Mouse (Mus musculus): ENCODE results near the gene Acot3.
A peak's percentile ranks its signal among the peaks of the same experiment; 100 is the strongest.

Gene Acot3

GRCm38 (mm10) chr12:84053679-84054391 is 1.9 kb downstream of the Acot3 start:
- H3K4me1 ChIP-seq (replicated peaks; ENCODE audit: low read depth, low read length): peaks cover 45% of the 10 kb centered on the region
- H3K27me3 ChIP-seq (ENCODE audit: insufficient read depth, low read length): peaks cover 42% of the 10 kb centered on the region
- no peaks in the 10 kb centered on the region for H3K36me3 ChIP-seq (ENCODE audit: insufficient read depth, low read length)
- peaks cover 4% of the 10 kb centered on the region for H3K9me3 ChIP-seq (ENCODE audit: low read length)
- peak overlapping the region; percentile 76 for H3K4me3 ChIP-seq (replicated peaks; ENCODE audit: low read length)
- TF ChIP-seq POU5F1 (IDR thresholded peaks at IDR 0.05; ENCODE audit: borderline replicate concordance, low read length) (no peak), CTCF (conservative IDR thresholded peaks at IDR 0.05; ENCODE audit: low read length) (no peak), NANOG (IDR thresholded peaks at IDR 0.05; ENCODE audit: borderline replicate concordance, low read length) (no peak)

- Histone ChIP-seq H3K4me3 (replicated peaks; ENCODE audit: low read length) (no peak overlapping the region), H3K4me1 (replicated peaks; ENCODE audit: low read depth, low read length) (peaks cover 13% of the 10 kb centered on the region)
- TF ChIP-seq NANOG (IDR thresholded peaks at IDR 0.05; ENCODE audit: borderline replicate concordance, low read length) (no peak), CTCF (conservative IDR thresholded peaks at IDR 0.05; ENCODE audit: low read length) (peak; percentile 67)
These were observed 9.0 kb downstream of the Acot3 start for GRCm38 (mm10) chr12:84060946-84061345.

DNA sequence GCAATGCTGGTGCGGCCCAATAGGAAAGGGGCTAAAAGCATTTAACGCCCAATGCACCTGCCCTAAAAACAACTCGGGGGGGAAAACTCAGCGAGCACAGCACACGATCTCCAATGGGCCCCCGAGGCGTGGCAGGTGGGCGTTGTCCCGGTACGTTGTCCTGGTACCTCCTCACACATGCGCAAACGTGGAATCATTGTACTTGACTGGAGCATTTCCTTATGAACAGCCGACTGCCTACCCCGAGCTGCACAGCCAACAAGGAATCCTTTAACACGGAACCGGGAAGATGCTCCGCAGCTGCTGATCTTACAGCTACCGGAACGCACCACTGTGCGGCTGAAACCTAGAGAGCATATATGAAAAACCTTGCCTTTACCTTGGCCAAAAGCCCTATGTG is 10.4 kb downstream of the Acot3 start:
- no peak for TF ChIP-seq POU5F1 (IDR thresholded peaks at IDR 0.05; ENCODE audit: borderline replicate concordance, low read length)
- no peak for TF ChIP-seq NANOG (IDR thresholded peaks at IDR 0.05; ENCODE audit: borderline replicate concordance, low read length)
- TF ChIP-seq CTCF (conservative IDR thresholded peaks at IDR 0.05; ENCODE audit: low read length): no peak
- 0 out of 2 replicates have a peak, but pooled peaks cover 2% of the 10 kb centered on the region for H3K9me3 ChIP-seq (ENCODE audit: low read length)
- no peaks in the 10 kb centered on the region for H3K36me3 ChIP-seq (ENCODE audit: insufficient read depth, low read length)
- H3K27me3 ChIP-seq (ENCODE audit: insufficient read depth, low read length): peaks cover 27% of the 10 kb centered on the region
- H3K4me3 ChIP-seq (replicated peaks; ENCODE audit: low read length): peak overlapping the region; percentile 54
- peaks cover 11% of the 10 kb centered on the region for H3K4me1 ChIP-seq (replicated peaks; ENCODE audit: low read depth, low read length)

More at GRCm38 (mm10) chr12:84060946-84061345, 9.0 kb downstream of the Acot3 start:
- Histone ChIP-seq H3K27me3 (ENCODE audit: insufficient read depth, low read length) (peaks cover 20% of the 10 kb centered on the region), H3K36me3 (ENCODE audit: insufficient read depth, low read length) (no peaks in the 10 kb centered on the region), H3K9me3 (ENCODE audit: low read length) (0 out of 2 replicates have a peak, but pooled peaks cover 2% of the 10 kb centered on the region)

DNA sequence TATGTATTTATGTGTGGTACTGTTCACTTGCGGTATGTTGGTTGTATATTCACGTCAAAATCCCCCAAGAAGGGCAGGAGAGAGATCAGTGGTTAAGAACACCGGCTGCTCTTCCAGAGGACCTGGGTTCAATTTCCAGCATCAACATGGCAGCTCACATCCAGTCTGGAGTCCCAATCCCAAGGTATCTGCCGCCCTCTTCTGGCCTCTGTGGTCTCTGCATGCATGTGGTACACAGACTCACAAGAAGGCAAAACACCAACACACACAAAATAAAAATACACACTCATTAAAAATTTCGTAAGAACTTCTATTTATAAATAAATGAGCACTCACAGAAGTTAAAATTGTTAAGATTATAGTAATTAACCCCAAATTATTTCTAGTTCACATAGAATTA is 11.3 kb downstream of the Acot3 start:
- Histone ChIP-seq H3K9me3 (ENCODE audit: low read length) (0 out of 2 replicates have a peak, but pooled peaks cover 2% of the 10 kb centered on the region), H3K4me3 (replicated peaks; ENCODE audit: low read length) (no peak overlapping the region), H3K4me1 (replicated peaks; ENCODE audit: low read depth, low read length) (peaks cover 11% of the 10 kb centered on the region), H3K27me3 (ENCODE audit: insufficient read depth, low read length) (peaks cover 28% of the 10 kb centered on the region), H3K36me3 (ENCODE audit: insufficient read depth, low read length) (no peaks in the 10 kb centered on the region)
- no peak for TF ChIP-seq NANOG (IDR thresholded peaks at IDR 0.05; ENCODE audit: borderline replicate concordance, low read length)
- TF ChIP-seq CTCF (conservative IDR thresholded peaks at IDR 0.05; ENCODE audit: low read length): peak; percentile 62
- TF ChIP-seq POU5F1 (IDR thresholded peaks at IDR 0.05; ENCODE audit: borderline replicate concordance, low read length): no peak

GRCm38 (mm10) chr12:84063833-84064232 is 11.9 kb downstream of the Acot3 start:
- no peak overlapping the region for H3K4me3 ChIP-seq (replicated peaks; ENCODE audit: low read length)
- no peaks in the 10 kb centered on the region for H3K36me3 ChIP-seq (ENCODE audit: insufficient read depth, low read length)
- H3K4me1 ChIP-seq (replicated peaks; ENCODE audit: low read depth, low read length): peaks cover 11% of the 10 kb centered on the region
- peaks cover 34% of the 10 kb centered on the region for H3K27me3 ChIP-seq (ENCODE audit: insufficient read depth, low read length)
- TF ChIP-seq NANOG (IDR thresholded peaks at IDR 0.05; ENCODE audit: borderline replicate concordance, low read length) (no peak), POU5F1 (IDR thresholded peaks at IDR 0.05; ENCODE audit: borderline replicate concordance, low read length) (no peak), CTCF (conservative IDR thresholded peaks at IDR 0.05; ENCODE audit: low read length) (no peak)
- H3K9me3 ChIP-seq (ENCODE audit: low read length): 0 out of 2 replicates have a peak, but pooled peaks cover 2% of the 10 kb centered on the region

GRCm38 (mm10) chr12:84064621-84065020 is 12.7 kb downstream of the Acot3 start:
- Histone ChIP-seq H3K27me3 (ENCODE audit: insufficient read depth, low read length) (peaks cover 40% of the 10 kb centered on the region), H3K36me3 (ENCODE audit: insufficient read depth, low read length) (no peaks in the 10 kb centered on the region), H3K4me3 (replicated peaks; ENCODE audit: low read length) (no peak overlapping the region), H3K9me3 (ENCODE audit: low read length) (0 out of 2 replicates have a peak, but pooled peaks cover 2% of the 10 kb centered on the region), H3K4me1 (replicated peaks; ENCODE audit: low read depth, low read length) (peaks cover 11% of the 10 kb centered on the region)
- no peak for TF ChIP-seq CTCF (conservative IDR thresholded peaks at IDR 0.05; ENCODE audit: low read length)
- TF ChIP-seq NANOG (IDR thresholded peaks at IDR 0.05; ENCODE audit: borderline replicate concordance, low read length): no peak

- Histone ChIP-seq H3K4me1 (replicated peaks; ENCODE audit: low read depth, low read length) (no peaks in the 10 kb centered on the region; the same call in 1 of the 2 replicates), H3K9me3 (ENCODE audit: low read length) (0 out of 2 replicates have a peak, but pooled peaks cover 2% of the 10 kb centered on the region), H3K27me3 (ENCODE audit: insufficient read depth, low read length) (peaks cover 51% of the 10 kb centered on the region), H3K36me3 (ENCODE audit: insufficient read depth, low read length) (no peaks in the 10 kb centered on the region), H3K4me3 (replicated peaks; ENCODE audit: low read length) (no peak overlapping the region)
- TF ChIP-seq POU5F1 (IDR thresholded peaks at IDR 0.05; ENCODE audit: borderline replicate concordance, low read length) (no peak), CTCF (conservative IDR thresholded peaks at IDR 0.05; ENCODE audit: low read length) (no peak), NANOG (IDR thresholded peaks at IDR 0.05; ENCODE audit: borderline replicate concordance, low read length) (no peak)
These were observed 15.8 kb downstream of the Acot3 start for GRCm38 (mm10) chr12:84067752-84068151.

DNA sequence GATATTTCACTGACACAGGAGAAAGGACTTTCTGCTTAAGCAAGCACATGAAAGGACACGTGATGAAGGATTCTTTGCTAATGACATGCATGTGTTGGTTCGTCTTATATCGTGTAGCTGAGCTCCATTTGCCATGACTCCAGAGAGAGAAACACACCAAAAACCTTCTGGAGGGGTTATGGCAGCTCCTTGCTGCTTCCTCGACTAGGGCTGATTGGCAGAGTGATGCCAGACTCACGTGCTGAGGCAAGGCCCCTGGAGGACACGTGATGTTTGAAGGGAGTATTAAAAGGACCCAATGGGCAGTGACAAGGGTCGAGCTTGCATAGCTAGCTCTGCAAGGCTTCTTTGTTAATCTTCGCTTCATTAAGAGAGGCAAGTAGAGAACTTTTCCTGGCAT is 16.4 kb downstream of the Acot3 start:
- no peak overlapping the region for H3K4me3 ChIP-seq (replicated peaks; ENCODE audit: low read length)
- H3K4me1 ChIP-seq (replicated peaks; ENCODE audit: low read depth, low read length): no peaks in the 10 kb centered on the region; the same call in 1 of the 2 replicates
- no peaks in the 10 kb centered on the region for H3K36me3 ChIP-seq (ENCODE audit: insufficient read depth, low read length)
- TF ChIP-seq CTCF (conservative IDR thresholded peaks at IDR 0.05; ENCODE audit: low read length): no peak
- TF ChIP-seq NANOG (IDR thresholded peaks at IDR 0.05; ENCODE audit: borderline replicate concordance, low read length): no peak
- TF ChIP-seq POU5F1 (IDR thresholded peaks at IDR 0.05; ENCODE audit: borderline replicate concordance, low read length): no peak
- no peaks in the 10 kb centered on the region for H3K9me3 ChIP-seq (ENCODE audit: low read length)
- H3K27me3 ChIP-seq (ENCODE audit: insufficient read depth, low read length): peaks cover 51% of the 10 kb centered on the region
